Mouse (Mus musculus): ENCODE data around the gene Gm10719.
"Not testable (repeated sequence)": the region's sequence is repeated elsewhere in the genome, so short reads cannot be mapped to it uniquely, and the experiment has no call there.

Gm10719 gene

GRCm38 (mm10) chr9:3017108-3017507 is at the start of gene Gm10719:
TSS of gene Gm10719 (plus strand) at chr9:3017408.
- TF ChIP-seq GATA4 (IDR thresholded peaks at IDR 0.05; ENCODE audit: insufficient replicate concordance, low read length), result not testable (repeated sequence)

DNA sequence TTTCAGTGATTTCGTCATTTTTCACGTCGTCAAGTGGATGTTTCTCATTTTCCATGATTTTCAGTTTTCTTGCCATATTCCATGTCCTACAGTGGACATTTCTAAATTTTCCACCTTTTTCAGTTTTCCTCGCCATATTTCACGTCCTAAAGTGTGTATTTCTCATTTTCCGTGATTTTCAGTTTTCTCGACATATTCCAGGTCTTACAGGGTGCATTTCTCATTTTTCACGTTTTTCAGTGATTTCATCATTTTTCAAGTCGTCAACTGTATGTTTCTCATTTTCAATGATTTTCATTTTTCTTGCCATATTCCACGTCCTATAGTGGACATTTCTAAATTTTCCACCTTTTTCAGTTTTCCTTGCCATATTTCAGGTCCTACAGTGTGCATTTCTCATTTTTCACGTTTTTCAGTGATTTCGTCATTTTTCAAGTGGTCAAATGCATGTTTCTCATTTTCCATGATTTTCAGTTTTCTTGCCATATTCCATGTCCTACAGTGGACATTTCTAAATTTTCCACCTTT is 16.7 kb upstream of the Gm10719 start, which contains the start of gene Gm10722:
Gm10722 (plus strand) TSS at position 478 of the 528 bp plus-strand sequence.
- not testable (repeated sequence) for TF ChIP-seq GATA4 (IDR thresholded peaks at IDR 0.05; ENCODE audit: insufficient replicate concordance, low read length)

DNA sequence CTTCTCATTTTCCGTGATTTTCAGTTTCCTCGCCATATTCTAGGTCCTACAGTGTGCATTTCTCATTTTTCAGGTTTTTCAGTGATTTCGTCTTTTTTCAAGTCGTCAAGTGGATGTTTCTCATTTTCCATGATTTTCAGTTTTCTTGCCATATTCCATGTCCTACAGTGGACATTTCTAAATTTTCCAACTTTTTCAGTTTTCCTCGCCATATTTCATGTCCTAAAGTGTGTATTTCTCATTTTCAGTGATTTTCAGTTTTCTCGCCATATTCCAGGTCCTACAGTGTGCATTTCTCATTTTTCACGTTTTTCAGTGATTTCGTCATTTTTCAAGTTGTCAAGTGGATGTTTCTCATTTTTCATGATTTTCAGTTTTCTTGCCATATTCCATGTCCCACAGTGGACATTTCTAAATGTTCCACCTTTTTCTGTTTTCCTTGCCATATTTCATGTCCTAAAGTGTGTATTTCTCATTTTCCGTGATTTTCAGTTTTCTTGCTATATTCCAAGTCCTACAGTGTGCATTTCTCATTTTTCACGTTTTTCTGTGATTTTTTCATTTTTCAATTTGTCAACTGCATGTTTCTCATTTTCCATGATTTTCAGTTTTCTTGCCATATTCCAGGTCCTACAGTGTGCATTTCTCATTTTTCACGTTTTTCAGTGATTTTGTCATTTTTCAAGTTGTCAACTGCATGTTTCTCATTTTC is 15.1 kb upstream of the Gm10719 start:
- peak; percentile 61; the same call in 1 of the 2 replicates for TF ChIP-seq GATA4 (IDR thresholded peaks at IDR 0.05; ENCODE audit: insufficient replicate concordance, low read length)

GRCm38 (mm10) chr9:3002794-3003396 is 14.3 kb upstream of the Gm10719 start, which contains the start of gene Gm11168:
TSS of gene Gm11168 (plus strand) at chr9:3003346.
- TF ChIP-seq GATA4 (IDR thresholded peaks at IDR 0.05; ENCODE audit: insufficient replicate concordance, low read length), result peak; percentile 6; the same call in 1 of the 2 replicates

DNA sequence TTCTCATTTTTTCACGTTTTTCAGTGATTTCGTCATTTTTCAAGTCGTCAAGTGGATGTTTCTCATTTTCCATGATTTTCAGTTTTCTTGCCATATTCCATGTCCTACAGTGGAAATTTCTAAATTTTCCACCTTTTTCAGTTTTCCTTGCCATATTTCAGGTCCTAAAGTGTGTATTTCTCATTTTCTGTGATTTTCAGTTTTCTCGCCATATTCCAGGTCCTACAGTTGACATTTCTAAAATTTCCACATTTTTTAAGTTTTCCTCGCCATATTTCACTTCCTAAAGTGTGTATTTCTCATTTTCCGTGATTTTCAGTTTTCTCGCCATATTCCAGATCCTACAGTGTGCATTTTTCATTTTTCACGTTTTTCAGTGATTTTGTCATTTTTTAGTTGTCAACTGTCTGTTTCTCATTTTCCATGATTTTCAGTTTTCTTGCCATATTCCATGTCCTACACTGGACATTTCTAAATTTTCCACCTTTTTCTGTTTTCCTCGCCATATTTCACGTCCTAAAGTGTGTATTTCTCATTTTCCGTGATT is 4.4 kb upstream of the Gm10719 start, which contains the start of gene Gm10721:
Gm10721 (plus strand) TSS at position 408 of the 547 bp plus-strand sequence.
- TF ChIP-seq GATA4 (IDR thresholded peaks at IDR 0.05; ENCODE audit: insufficient replicate concordance, low read length), result not testable (repeated sequence)

- not testable (repeated sequence) for TF ChIP-seq GATA4 (IDR thresholded peaks at IDR 0.05; ENCODE audit: insufficient replicate concordance, low read length)
These were observed 1.9 kb upstream of the Gm10719 start, which contains the start of gene Gm10720 for GRCm38 (mm10) chr9:3015354-3015753. TSS of gene Gm10720 (plus strand) at chr9:3015654.

DNA sequence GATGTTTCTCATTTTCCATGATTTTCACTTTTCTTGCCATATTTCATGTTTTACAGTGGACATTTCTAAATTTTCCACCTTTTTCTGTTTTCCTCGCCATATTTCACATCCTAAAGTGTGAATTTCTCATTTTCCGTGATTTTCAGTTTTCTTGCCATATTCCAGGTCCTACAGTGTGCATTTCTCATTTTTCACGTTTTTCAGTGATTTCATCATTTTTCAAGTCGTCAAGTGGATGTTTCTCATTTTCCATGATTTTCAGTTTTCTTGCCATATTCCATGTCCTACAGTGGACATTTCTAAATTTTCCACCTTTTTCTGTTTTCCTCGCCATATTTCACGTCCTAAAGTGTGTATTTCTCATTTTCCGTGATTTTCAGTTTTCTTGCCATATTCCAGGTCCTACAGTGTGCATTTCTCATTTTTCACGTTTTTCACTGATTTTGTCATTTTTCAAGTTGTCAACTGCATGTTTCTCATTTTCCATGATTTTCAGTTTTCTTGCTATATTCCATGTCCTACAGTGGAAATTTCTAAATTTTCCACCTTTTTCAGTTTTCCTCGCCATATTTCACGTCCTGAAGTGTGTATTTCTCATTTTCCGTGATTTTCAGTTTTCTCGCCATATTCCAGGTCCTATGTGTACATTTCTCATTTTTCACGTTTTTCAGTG is 6.2 kb downstream of the Gm10719 start, which contains the start of gene Gm10718:
Gm10718 (plus strand) TSS at position 236 of the 673 bp plus-strand sequence.
- 0 out of 2 replicates have a peak, but pooled peaks have one; percentile 1 for TF ChIP-seq GATA4 (IDR thresholded peaks at IDR 0.05; ENCODE audit: insufficient replicate concordance, low read length)

DNA sequence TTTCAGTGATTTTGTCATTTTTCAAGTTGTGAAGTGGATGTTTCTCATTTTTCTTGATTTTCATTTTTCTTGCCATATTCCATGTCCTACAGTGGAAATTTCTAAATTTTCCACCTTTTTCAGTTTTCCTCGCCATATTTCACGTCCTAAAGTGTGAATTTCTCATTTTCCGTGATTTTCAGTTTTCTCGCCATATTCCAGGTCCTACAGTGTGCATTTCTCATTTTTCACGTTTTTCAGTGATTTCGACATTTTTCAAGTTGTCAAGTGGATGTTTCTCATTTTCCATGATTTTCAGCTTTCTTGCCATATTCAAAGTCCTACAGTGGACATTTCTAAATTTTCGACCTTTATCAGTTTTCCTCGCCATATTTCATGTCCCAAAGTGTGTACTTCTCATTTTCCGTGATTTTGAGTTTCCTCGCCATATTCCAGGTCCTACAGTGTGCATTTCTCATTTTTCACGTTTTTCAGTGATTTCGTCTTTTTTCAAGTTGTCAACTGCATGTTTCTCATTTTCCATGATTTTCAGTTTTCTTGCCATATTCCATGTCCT is 7.8 kb downstream of the Gm10719 start, which contains the start of gene Gm10717:
Gm10717 (plus strand) TSS at position 506 of the 556 bp plus-strand sequence.
- not testable (repeated sequence) for TF ChIP-seq GATA4 (IDR thresholded peaks at IDR 0.05; ENCODE audit: insufficient replicate concordance, low read length)

GRCm38 (mm10) chr9:3034299-3034698 is 17.1 kb downstream of the Gm10719 start, which contains the start of gene Gm17535:
TSS of gene Gm17535 (plus strand) at chr9:3034599.
- TF ChIP-seq GATA4 (IDR thresholded peaks at IDR 0.05; ENCODE audit: insufficient replicate concordance, low read length), result not testable (repeated sequence)

- TF ChIP-seq GATA4 (IDR thresholded peaks at IDR 0.05; ENCODE audit: insufficient replicate concordance, low read length), result not testable (repeated sequence)
These were observed 19.4 kb downstream of the Gm10719 start, which contains the start of gene Gm10715 for GRCm38 (mm10) chr9:3036577-3036976. TSS of gene Gm10715 (plus strand) at chr9:3036877.
